Mouse (Mus musculus): ENCODE data around the gene Prps1l3.
"Not testable (repeated sequence)": the region's sequence is repeated elsewhere in the genome, so short reads cannot be mapped to it uniquely, and the experiment has no call there.

Prps1l3 gene

DNA sequence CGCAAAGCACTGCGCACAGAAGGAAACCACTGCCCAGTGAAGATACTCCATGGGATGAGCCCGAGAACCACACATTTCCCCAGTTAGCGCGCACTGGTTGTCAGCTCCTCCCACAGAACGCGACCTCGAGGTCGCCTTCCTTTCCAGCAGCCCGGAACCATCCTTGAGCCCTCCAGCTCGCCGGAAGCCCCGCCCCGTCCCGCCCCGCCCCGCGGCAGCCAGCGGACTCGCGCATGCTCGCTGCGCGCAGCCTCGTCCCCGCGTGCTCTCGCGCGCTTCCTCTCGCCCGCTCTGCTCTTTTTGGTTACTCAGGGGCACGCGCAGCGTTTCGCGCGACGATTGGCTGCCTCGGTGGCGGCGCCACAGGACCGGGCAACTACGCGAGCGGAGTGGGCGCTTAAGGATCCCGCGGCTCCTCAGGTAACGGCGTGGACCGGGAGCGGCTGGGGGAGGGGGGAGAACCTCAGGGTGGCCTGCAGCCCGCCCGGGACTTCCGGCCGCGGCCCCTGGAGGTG lies at the start of gene Prps1l3, which contains the start of gene Mipol1:
Gene Prps1l3, plus strand, starts transcription at position 221 of the 515 bp plus-strand sequence.
Gene Mipol1, plus strand, starts transcription at position 236 of the 515 bp plus-strand sequence.
- DNase-seq = peak; percentile 88

DNA sequence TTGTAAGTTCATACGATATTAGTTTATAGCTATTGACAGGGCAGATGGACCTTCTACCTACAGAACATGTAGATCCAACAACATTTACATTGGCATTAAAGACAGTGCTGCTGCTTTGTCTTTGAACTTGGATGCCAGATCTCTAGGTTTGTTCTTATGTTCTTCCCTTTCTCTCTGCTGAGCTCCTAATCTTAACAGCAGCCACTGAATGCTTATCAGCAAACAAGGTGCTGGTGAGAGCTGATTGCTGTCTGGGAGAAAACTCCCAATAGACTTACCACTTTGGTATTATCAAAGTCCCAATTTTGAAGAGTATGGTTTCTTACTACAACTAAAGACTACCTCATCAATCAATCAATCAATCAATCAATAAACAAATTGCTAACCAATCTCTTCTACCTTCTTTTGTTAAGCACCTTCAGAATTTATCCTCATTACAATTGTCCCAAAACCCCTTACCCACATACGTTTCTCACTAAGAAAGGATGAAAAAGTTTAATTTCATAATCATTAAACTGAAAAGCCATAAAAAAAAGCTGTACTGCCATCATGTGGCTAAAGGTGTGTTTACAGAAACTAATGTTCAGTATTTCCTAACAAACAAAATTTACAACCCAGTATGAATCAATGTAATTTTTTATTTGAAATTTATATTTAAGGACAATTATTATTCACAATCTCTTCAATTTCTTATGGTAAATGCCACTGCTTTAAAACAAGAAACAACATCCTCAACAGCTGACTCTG lies 45.6 kb upstream of the Prps1l3 start:
- no peak for DNase-seq

DNA sequence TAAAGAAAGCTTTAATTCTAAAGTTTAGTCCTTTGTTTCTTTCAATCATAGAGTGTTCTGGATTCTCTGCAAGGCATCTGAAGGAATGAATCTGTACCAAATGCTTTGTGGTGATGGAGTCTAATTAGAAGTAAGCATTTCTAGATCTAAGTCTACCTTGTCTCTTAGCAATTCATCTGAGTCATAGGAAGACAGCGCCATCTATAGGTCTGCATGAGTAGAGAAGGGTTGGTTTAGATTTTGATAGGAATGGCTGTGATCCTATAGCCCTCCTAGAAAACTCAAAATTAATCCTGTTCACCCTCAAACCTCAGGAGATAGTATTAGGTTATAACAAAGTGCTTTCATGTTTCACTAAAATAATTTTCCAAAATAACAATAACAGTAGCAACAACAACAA lies 44.7 kb upstream of the Prps1l3 start:
- DNase-seq = no peak

DNA sequence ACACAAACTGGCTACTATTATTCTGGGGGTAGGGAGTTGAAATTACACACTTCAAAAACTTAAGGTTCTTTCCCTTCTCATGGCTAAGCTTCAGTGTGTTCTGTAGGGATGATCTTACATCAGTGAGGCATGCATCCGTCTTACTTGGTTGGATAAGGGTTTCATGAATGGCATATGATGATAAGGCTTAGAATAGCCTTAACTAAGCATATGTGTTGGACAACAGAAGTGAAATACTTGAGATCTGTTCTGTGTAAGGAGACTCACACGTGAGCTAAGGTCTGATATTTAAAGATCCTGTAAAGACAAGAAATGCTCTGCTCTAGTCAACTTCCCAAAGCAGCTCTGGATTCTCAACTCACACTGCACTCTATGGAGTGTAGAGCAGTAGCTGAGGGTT lies 44.1 kb upstream of the Prps1l3 start:
- DNase-seq = no peak

DNA sequence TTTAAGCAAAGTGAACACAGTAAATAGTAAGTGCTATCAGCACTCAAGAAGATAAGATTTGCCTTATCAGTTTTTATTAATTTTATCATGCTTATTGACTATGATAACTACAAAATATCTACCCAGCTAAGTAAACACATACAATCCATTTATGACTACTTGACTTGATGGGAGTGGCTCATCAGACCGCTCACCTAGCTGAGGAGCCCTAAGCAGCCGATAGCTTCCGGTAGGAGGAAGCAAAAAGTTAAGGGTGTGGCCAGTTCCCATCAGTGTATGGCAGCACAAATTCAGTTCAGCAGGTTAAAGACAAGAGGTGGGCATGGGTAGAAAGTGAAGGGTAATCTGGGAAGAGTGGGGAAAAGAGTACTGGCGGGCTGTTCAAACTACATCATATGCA lies 43.2 kb upstream of the Prps1l3 start:
- DNase-seq = no peak

DNA sequence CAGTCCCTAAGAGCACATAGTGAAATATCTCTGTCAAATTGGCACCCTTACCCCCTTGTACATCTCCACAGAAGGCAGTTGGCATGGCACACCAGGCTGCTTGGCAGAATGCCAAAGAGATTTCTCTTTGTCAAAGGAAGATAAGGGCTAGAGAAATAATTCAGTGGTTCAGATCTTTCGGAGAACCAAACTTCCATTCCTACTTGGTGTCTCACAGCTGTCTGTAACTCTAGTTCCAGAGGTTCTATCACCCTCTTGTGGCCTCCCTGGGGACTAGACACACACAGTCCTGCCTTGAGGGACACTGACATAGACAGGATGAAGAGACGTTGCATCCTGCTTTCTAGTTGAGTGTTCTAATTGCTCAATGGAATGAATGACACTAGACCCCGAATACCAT lies 35.6 kb upstream of the Prps1l3 start:
- no peak for DNase-seq

DNA sequence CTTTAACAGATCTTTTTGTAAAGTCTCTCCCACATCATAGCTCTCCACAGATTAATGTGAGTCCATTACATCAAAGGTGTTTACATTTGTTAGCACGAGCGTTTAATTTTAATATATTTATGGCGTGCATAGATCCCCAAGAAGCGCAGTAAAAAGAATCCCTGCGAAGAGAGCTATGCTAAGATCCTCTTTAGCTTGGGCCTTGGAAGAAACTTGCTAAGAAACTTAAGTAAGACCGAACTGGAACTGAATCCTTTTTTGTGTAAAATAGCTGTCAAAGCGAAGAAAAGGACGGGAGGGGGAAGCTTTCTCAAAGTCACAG lies 34.0 kb upstream of the Prps1l3 start:
- DNase-seq = no peak

DNA sequence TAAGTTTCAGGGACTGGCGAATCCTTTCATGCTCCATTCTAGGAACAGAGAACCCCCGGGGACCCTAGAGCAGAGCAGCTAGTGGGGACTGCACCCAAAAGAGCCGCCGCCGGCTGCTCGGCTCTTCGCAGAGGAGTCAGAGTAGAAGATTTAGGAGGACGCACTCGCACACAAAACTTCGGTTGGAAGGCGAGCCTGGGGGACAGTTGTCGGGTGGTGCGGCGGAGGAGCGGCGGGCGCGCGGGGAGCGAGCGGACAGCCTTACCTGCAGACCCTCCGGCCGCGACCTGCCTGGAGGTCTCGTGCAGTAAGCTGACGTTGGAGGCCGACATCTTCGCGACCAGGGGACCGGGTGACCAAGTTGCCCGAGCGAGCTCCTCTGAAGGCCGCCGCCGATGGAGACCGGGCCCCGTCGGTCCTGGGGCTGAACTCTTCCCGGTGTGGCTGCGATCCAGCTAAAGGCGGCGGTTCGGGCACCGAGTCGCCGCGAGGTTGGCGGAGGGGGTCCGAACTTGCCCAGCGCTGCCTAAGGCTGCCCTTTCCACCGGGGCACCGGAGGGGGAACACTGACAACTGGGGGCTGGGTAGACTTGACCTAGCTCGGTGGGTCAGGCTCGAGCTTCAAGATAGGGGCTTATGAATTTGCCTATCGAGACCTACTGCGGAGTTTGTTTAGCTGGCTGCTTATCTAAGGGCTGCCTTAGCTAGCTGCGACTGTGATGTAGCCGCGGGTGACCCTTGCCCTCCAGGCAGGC lies 33.4 kb upstream of the Prps1l3 start:
- peak; percentile 8 for DNase-seq

DNA sequence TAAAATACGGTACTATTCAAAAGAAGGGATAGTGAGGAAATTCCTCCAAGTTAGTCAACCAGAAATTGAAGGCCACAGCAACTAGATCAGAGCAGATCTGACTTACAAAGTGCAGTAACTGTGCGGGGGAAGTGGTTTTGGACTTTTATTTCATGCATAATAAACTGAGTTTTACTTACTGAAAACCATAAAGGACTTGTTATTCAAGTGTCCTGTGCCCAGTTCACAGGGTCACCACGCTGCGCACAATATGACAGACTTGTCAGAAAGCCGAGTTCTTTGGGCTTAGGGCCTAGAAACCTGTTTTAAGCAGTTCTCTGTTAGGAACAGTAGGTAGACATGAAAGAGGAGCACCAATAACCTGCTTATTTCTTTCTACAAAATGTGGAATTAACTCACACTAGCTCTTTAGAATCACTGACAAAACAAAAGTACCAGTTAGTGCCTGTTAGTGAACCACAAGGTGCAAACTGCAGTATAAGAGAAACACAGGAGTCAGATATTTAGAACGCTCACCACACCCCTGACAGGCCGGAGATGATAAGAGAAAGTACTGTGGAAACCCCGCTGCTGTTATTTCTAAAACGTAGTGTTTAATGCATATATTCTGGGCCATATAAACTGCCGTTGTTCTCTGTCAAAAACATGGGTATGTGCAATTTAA lies 32.7 kb upstream of the Prps1l3 start, which contains the start of gene Slc25a21:
Gene Slc25a21, minus strand, starts transcription at position 110 of the 664 bp plus-strand sequence.
- no peak for DNase-seq

DNA sequence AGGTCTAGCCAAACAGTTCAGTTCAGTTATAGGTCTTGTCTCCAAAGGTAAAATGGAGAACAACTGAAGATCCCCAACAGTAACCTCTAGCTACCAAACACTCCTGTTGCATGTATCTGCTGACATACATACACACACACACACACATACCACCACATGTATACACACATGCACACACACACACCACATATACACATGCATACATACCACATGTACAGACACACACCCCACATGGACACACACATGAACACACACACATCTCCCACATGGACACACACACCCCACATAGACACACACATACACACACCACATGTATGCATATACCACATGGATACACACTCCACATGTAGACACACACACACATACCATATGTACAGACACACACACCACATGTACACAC lies 31.9 kb upstream of the Prps1l3 start:
- no peak for DNase-seq

DNA sequence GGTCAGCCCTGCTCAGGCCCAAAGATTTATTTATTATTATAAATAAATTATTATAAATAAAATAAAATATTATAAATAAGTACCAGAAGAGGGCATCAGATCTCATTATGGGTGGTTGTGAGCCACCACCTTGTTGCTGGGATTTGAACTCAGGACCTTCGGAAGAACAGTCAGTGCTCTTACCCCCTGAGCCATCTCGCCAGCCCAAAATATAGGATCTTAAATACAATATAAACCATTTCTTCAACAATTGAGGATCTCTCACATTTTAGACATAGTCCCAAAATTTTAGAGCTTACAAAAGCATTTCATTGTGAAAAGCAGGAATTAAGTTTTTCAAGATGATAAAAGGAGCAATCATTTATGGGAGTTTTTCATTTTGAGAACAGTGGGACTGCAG lies 30.8 kb upstream of the Prps1l3 start:
- no peak for DNase-seq

DNA sequence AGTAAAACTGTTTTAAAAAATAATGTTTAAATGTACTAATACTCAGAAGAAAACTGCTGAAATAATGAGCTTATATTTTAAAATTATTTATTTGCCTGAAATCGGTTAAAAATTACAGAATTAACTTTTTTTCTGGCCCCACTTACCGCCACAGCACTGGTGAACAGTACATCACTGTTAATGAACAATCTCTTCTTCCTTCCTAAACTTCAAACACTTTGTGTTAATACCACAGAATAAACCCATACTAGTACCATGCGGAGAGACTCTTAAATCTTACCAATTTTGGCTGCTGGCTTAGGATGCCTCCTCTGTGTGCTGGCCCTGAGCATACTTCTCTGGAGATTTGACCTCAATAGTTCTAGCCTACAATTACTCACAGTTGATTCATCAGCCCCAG lies 28.3 kb upstream of the Prps1l3 start:
- DNase-seq = no peak

DNA sequence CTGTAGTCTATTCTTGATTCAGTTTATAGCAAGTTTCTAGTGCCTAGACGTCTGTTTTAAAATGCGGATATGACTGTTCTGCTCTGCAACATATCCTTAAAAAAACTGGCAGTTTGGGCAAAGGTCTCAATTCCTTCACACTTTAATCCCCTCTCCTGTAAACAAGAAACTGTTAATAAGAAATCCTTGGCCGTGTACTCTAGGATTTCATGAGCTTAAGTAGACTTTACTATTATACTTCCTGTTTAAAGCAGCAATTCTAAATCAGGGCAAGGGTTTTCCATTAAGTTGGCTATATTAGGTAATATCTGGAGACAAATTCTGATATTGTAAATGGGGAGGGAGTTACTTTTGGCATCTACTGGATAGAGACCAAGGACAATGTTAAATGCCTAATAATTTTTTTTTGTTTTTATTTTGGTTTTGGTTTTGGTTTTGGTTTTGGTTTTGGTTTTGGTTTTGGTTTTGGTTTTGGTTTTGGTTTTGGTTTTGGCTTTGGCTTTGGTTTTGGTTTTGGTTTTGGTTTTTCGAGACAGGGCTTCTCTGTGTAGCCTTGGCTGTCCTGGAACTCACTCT lies 25.8 kb upstream of the Prps1l3 start:
- no peak for DNase-seq

DNA sequence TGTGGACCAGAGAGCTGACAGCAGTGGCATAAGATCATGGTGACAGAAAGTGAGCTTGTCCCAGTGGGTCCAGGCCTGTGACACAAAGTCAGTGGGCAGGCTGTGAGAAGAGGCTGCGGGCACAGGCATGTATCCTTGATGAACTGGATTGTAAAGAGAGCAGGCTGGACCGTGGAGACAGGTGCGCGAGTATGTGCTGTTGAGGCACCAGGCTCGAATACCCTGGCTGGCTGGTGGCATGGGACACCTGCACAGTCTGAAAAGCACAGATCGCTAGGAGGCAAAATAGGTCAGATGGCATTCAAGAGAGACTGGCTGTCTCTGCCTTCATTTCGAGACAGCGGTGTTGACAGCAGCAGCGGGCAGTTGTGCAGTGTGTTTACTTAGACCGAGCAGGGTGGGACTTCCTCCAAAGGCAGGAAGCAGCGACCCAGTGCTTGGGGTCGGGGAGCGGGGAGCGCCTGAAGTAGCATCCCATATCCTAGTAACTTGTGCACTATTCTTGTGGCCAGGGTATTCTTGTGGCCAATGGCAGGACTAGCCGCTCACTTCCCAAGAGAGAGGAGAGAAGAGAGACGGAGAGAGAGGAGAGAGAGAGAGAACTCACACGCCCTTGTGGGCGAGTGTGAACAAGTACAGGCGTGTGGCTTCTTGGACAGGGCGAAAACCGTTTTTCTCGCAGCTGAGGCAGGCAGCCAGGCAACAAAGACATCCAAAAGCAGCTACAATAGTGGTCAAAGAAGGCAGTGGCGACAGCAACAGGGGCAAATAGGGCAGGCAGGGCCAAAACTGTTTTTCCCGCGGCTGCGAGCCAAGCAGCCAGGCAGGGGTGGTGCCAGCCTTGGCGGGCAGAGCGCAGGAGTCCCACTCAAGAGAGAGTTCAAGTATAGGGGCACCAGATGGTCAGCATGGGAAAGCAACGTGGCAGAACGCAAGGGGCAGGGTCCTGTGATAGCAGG lies 18.6 kb upstream of the Prps1l3 start:
- DNase-seq = peak; percentile 19

DNA sequence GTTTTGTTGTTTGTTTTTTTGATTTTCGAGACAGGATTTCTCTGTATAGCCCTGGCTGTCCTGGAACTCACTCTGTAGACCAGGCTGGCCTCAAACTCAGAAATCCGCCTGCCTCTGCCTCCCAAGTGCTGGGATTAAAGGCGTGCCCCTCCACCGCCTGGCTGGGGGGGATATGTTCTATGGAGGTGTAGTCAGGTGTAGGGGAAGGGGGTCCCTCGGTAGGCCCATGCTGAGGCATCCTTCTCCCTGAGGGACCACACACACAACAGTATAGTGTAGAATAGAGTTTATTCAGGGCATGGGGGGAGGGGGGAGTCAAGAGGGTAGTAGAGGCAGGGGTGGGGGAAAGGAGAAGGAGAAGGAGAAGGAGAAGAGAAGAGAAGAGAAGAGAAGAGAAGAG lies 17.7 kb upstream of the Prps1l3 start:
- DNase-seq = not testable (repeated sequence)

DNA sequence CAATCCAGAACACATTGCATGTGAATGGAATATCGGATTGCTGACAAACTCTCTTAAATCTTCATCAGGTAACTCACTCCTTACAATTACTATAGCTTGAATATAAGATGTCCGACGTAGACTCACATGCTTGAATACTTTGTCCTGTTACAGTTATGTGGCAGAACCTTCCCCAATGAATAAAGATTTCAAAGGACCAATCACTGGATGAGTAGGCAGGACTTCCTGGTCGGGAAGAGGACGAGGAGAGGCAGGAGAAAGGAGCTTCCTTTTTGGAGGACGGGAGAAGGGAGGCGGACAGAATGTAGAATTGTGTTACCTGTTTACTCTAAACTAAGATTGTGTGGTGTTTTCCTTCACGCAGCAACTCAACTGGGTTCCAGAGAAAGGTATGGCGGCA lies 3.8 kb upstream of the Prps1l3 start:
- no peak for DNase-seq

DNA sequence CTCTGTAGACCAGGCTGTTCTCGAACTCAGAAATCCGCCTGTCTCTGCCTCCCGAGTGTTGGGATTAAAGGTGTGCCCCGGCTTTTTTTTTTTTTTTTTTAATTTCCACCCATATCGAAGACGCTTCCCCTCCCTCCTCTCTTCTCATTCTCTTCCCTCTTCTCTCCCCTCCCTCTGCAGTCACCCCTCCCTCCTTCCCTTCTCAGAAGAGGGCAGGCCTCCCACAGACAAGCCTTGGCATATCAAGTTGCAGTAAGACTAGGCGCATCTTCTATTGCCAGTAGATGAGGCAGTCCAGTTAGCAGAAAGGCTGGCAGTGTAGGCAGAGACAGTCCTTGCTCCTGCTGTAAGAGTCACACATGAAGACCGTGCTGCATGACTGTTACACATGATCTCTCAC lies 2.4 kb upstream of the Prps1l3 start:
- DNase-seq = no peak

DNA sequence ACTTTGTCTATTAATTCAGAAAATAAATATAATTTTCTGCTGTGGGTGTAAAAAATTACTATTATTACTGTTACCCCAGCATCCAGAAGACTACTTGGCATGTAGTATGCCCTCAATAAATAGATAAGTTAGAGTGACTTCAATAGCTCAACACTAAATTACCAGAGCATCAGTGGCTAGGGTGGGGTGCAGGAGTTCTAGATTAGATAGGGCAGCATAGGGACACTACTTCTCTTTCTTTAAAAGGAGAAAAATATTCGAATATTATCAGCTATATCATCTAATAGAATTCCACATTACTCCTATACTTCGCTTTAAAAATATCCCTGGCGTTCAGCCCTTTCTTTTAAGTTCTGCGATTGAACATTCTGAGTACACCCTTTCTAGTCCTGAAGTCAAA lies 509 bp upstream of the Prps1l3 start:
- DNase-seq = no peak

DNA sequence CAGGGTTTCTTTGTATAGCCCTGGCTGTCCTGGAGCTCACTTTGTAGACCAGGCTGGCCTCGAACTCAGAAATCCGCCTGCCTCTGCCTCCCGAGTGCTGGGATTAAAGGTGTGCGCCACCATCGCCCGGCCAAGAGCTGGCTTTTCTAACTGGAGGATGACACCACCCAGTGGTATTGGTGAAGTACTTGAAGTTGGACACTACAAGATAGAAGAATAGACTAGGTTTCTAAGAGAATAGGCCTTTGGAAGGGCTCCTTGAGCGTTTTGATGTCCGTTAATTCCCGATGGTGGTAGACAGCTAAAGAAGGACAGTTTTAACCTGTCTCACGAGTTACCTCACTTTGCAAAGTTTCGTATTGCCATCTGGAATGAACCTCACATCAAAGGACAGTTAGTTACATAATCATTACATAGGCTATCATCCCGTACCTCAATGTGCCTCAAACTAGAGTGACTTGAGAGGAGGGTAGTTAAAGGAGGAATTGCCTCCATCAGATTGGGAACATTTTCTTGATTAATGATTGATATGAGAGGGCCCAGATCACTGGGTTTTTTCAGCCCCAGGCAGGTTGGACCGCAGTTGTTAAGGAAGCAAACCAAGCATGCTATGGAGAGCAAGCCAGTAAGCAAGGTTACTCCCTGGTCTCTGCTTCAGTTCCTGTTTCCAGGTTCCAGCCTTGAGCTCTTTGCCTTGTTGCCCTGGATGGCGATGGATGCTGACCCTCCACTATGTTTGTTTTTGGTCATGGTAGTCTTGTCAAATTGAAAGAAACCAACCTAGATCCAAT lies 1.1 kb downstream of the Prps1l3 start:
- no peak for DNase-seq

DNA sequence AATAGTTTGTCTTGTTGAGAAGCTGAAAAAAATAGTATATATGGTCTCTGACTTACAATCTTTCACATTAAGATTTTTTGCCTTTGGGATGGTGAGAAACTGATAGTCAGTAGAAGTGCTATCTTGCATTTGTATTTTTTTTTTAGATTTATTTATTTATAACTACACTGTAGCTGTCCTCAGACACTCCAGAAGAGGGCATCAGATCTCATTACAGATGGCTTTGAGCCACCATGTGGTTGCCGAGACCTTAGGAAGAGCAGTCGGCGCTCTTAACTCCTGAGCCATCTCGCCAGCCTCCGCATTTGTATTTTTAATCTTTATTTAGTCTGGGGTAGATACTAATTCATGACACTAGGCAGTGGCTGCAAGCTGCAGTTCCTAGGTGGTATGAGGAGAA lies 3.2 kb downstream of the Prps1l3 start:
- DNase-seq = no peak

All from right cerebral cortex, postnatal 25 days (tissue).